Mouse (Mus musculus) spleen, adult 18-20 months (tissue): ENCODE data around the gene Fam227b.

ENCODE experiments used
- DNase-seq, 2 experiments: peaks; one replicate each; pipeline ENCODE4 v3.0.0; 2022; ENCODE audit warnings: mixed read lengths in 2 of 2

The Fam227b gene

DNA sequence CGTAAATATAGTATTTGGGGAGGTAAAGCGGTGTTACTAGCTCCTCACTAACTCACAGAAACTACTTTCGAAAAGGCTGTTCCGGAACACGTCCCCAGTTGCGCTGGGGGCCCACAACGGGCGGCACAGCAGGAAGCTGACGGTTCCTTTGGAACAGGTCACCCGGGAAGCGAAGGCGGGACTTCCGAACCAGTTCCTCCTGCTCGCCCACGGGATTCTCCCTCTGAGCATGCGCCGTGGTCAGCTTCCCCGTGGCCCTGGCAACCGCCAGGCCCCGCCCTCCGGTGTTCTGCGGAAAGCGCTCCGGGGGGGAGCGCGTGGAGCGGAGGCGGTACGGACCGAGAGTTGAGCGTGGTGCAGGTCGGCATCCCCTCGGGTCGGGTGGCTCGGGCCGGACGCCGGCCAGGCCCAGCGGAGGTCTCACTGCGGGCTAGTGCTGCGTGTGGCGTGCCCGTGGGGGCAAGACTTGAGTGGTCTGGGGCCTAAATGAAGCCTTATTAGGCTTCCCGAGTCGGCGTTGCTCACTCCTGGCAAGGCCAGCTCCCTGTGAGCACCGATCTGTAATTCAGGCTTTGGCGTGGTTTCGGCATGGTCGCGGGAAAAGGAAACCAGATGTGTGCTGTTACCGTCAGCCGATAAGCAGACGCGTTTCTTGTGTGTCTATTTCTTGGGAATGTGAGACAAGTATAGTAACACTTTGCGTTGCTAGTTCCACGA, at the start of gene Fam227b, which contains the start of gene Dtwd1:
TSS of gene Fam227b (minus strand) at position 150 of the 717 bp plus-strand sequence.
TSS of gene Dtwd1 (plus strand) at position 287 of the 717 bp plus-strand sequence.
- DNase-seq = peak; percentile 95 to 97

DNA sequence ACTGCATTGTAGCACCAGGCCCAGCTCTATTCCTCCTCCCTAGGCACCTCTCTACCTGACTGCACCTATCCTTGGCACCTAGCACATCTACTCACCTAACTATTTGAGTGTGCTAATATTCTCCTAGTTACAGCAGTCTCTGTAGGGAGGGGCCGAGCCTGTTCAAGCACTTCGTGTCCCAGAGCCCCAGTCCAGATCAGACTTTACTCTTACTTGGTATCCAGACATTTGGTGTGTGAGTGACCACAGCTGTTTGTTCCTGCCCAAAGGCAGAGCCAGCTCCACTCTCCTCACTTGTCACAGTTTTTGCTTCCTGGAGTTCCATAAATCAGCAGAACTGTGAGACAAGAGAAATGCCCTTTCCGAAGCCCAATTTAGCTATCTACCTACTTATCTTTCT, 47.2 kb upstream of the Fam227b start:
- no peak for DNase-seq

DNA sequence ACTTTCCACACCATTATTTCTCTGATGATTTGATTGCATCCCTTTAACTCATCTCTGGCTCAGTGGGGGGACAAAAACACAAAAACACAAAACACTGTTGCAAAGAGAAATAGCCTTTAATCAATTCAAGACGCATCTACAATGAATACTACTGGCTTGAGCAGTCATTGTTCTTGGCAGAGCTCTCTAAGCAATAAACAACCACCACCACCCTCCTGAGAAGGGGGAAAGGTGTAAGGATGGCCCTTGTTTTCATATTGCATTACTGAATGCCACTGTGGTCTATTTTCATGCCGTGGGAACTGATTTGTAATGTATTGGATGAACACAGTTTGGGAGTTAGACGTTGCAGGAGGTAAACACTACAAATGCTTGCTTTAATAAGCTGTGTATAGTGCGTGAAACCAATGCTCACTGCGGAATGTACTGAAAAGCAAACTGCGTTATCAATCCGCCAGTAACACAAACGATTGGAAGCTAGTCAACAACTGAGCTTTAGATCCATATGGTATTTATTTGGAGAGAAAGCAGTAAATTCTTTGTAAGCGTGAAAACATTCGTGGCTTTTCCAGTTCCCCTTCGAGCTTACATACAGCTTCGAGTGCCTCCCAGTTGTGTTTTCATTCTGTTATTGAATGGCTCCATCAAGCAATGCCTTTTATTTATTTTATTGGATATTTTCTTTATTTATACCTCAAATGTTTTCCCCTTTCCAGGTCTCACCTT, 44.0 kb upstream of the Fam227b start:
- no peak for DNase-seq

DNA sequence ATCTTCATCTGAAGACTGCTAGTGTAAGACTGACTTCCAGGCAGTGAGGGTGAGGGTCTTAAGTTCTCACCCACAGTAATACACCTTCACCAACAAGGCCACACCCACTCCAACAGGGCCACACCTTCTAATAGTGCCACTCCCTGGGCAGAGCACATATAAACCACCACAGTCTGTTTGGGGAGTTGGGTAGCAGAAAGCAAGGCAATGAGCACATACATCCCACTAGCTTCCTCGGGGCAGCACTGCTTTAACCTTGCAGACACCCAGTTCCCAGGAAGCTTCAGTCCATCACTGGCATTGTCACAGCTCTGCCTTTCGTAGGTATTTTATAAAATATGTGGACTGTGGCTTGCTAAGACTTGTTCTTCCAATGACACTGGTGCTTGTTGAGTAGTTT, 40.3 kb upstream of the Fam227b start:
- no peak for DNase-seq

DNA sequence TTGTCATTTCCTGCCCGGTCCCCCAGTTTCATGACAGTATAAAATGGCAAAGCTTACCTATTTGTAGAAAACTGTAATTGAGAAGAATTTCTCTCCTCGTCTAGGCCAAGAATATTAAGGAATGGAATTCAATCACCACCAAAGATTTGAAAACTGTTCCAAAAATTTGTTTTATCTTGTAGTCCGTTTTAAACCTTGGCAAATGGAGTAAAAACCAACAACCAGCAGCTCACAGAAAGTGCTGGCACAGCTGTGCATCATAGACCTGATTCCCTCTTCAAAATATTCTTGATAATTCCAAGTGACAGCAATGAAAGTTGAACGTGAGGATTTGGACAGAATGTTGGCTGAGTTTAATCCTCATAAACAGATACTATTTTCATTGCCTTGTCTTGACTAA, 39.5 kb upstream of the Fam227b start:
- DNase-seq = no peak

DNA sequence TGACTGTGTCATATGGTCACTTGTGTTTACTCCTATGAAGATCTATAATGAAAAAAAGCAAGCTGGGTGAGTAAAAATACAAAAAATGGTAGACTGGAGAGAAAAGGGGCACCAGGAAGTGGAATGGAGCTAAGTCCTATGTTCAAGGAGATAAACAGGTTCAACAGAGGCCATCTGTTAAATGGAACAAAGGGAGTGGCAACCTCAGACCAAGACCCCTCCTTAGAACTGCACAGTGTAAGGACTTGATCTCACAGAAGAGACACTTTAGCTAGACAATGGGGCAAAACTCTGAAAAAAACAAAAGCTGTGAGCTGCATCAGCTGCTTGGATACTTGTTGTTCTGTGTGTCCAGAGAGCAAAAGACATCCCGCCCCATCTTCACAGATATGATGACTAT, 19.6 kb upstream of the Fam227b start:
- no peak for DNase-seq

DNA sequence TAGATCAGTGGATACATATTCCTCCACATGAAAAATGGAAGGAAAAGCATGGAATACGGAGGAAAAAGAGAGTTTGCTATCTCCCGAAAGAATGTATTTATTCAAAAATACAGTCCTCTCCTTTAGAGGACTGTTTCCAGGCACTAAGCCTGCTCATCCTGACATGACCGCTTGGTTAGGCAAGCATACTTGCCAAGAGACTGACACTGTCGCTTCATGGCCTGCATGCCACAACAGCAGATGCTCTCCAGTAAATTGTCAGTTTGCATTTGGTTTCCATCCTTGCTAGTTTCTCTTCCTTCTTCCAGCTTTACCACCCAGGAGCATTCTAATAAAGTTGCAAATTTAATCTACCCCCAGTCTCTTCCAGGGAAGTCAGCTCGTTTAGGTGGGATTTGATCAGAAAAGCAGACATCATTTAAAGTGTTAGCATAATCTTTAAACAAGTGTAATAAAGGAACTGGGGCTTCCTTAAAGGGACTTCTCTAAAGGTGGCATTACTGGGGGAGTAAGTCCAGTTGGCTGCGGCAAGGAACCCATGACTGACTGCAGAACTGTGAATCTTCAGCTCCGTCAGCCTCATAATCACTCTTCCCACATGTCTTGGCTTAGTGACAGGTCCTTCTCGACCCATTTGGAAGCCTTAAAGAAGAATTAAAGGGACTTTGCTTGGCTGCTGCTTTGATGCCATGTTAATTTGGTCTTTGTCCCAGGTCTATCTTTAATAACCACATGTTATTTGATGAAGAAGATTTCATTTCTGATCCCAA, 15.2 kb upstream of the Fam227b start:
- no peak for DNase-seq

DNA sequence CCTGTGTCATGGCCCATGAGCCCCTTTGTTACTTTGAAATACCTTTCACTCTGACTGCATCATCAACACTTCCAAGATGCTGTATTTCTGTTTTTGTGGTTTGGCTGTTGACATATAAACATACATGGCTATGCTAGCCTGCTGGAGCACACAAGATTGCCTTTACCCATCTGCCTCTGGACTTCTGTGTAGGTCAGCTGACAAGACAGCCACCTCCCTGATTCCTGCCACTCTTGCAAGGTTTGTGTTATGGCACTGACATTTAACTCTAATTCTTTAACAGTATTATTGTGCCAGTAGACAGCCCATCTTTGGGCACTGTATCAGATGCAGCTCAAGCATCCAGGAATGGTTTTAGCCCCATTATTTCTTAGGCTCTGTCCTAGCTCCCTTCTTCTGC, 14.5 kb upstream of the Fam227b start:
- DNase-seq = no peak

DNA sequence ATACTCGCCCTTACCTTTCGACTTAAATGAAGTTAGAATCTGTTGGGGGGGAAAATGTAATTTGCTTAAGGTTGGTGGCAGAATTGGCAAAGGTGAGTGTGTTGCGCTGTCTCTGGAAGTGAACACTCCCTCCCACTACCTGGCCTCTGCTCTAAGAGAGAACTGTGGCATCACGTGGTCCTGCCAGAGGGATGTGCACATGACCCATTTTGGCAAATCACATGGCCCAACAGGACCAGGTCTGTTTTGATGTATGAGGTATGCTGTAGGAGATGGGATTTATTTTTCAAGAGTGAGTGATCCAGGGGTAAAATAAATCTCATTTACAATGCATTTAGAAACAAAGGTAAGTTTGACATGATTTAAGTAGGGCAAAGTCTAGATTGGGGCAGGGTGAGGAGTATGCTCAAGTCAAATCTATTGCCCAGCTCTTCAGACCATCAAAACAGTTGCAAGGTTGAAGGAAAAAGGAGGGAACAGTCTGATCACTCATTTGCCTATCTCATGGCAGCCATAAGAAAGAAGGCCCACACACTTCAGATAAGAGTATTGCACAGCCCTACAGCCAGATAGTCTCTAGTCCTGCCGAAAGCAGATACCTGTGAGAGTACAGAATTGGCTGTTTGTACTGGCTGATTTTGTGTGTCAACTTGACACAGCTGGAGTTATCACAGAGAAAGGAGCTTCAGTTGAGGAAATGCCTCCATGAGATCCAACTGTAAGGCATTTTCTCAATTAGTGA, 13.6 kb upstream of the Fam227b start:
- DNase-seq = no peak

DNA sequence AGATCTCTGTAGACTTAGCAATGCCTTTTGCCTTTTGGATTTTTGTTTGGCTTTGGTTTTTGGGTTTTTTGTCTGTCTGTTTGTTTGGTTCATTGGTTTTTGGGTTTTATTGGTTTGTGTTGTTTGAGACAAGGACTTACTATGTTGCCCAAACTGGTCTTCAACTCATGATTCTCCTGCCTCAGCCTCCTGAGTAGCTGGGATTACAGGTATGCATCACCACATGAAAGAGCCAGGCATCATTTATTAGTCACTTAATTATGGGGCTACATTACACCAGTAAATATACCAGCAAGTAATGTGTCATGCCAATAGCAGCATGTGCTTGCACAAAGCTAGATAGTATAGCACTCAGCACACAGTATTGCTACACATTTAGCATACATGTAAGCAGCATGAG, 4.1 kb downstream of the Fam227b start:
- DNase-seq = no peak

DNA sequence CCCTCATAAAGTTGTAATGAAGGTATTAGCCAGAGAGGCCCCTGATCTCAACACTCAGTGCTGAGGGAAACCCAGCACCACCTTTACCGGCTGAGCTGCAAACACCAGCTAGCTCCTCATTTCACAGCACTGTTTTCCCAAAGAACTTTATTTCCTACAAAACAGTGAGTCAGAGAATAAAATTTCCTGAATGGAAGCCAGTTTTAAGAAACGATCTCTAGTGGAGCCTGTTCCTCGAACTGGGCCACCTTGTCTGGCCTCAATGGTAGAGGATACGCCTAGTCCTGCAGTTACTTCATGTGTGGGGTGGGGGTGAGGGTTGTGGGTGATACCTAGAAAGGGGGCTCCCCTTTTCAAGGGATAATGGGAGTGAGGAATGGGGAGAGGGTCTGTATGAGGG, 57.2 kb downstream of the Fam227b start:
- no peak for DNase-seq

DNA sequence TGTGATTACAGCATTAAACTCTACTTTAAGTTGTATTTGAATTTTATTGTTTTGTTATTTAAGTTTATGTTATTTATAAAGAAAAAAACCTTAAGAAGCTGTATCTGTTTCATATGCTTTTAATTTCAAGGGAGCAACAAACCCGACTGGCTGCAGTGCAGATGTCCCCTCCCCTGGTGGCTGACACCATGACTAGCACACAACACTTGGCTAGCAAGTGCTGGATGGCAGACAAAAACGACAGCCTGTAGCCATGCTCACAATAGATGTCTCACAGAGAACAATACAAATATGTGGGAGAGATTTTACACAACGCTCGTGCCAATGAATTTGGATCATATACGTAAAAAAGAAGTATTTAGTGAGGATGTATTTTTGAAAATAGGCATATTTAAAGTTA, 61.4 kb downstream of the Fam227b start:
- no peak for DNase-seq

DNA sequence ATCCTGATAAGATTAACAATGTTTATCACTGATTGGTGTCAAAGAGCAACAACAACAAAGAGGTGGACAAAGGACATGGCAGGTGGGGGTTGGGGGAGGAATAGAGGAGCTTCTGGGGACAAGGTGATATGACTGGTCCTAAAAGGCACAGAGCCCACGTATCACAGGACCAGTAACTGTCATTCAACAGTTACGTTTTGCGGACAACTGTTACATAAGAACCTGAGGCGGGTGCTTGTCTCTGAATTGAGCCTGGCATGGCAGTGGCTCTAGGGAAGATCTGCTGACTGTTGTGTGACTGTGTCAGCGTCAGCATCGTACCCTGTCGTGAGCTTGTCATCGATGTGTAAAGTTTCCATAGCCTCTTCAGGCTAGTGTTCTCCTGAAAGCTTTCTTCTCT, 65.6 kb downstream of the Fam227b start:
- DNase-seq = no peak

DNA sequence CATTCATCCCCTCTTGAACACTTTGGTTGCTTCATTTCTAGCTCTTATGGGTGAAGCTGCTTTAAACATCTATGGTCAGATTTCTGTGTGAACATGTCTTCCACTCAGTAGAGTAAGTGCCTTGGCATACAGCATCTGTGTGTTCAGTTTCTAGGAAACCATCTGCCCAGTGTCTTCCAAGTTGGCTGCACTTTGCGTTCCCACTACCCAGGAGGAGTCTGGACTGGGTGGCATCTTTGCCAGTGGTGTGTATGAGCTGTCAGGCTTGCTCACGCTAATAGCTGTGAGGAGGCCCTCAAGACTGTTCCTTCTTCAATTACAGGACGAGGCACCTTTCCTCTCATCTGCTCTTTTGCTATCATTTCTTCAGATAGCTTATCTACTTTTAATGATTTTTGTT, 67.5 kb downstream of the Fam227b start:
- DNase-seq = no peak

DNA sequence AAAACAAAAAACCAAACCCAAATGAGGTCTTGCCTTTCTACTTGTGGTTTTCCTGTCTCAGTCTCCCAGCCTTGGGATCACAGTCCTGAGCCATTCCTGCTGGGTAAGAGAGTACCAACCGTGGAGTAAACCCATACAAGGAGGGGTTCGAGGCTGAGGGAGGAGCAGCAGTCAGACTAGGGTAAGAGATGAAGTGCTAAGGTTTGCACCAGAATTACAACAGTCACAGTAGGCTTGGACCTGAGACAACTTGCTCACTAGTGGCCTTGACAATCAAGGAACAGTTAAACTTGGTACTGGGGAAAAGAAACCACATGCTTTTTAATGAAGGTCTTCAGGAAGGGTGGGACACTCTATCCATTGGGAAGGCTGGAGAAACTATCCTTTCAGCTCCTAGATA, 72.7 kb downstream of the Fam227b start:
- DNase-seq = no peak

DNA sequence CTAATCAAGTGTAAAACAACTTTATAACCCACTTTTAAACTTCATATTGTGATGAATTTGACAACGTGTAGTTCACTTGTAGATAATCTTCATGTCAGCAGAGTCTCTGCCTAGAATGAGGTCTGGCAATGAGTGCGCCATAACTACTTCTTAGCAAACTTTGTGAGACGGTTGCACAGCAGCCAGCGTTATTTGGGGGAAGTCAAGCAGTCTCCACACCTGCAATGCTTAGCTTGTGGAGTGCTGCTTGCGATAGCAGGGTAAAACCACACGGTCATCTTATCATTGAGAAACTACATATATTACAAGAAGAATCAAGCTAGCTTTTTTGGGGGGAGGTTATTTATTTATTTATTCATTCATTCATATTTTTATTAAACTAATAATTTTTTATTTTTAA, 75.3 kb downstream of the Fam227b start:
- DNase-seq = no peak

DNA sequence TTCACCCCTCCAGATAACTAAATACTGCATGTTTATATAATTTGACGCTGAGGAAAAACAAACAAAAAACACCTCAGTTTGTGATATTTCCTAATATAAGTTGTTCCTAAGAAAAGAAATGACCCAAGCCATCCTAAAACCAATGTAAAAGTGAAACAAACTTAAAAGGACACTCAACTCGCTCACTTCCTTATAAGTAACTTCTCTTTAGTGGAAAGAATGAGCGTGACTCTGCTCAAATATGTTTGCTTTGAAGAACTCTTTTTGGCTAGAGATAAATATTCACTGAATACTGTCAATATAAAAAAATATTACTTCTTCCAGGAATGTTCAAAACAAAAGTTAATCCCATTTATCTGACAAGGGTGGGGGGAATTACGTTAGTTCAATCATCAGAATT, 78.1 kb downstream of the Fam227b start:
- DNase-seq = no peak

DNA sequence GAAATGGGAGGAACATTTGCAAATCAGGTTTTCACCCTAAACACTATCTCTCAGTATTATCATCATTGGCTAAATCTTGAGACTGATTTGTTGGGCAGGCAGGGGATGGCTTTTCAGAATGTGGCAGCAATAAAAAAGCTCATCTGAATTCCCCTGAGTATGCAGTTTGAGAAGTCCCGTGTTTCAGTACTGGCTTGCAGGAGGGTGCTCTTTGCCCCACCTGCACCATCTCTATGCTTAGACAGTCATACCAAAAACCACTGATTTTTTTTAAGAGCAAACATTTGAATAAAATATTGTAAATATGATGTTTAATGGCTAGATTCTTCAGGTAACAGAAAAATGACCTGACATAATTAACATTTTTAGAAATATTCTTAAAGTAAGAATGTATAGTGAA, 82.1 kb downstream of the Fam227b start:
- no peak for DNase-seq

DNA sequence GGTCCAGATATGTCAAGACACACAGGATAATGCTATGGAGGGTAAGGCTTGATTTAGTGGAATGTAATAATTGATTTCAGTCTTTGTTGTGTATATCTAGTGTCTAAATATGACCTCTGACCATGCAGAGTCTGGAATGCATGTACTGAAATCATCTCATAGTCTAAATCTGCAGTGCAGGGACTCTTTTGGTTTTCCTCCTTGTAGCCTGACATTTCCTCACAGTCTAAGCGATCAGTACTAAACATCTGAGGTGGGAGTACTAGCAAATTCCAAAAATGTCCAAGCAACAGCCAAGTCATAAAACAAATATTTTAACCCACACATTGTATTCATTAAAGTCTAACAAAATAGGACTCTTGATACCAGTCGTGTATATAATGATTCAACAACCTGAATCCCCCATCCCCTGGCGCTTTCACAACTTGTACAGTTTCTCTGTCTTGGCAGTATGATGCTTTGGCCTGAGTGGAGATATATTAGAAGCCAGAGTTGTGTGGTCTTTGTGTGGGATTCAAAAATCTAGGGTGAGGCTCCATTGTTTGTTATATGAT, 86.4 kb downstream of the Fam227b start:
- DNase-seq = no peak

DNA sequence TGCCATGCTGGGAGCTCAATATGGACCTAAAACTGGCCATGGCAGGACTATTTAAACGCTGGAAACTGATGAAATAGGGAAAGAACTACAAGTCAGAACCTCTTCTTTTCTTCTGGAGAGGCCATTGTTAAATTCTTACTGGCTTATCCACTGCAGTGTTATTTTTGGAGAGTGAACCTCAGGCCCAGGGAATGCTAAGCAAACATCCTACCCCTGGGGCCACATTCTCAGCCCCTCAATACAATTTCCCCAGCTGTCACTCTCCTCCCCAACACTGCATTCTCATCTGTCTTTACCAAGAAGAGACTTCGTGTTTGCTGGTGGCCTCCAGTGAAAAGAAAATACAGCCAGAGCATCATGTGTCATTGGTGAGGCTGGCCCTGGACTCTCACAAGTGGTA, 87.0 kb downstream of the Fam227b start:
- DNase-seq = no peak

DNA sequence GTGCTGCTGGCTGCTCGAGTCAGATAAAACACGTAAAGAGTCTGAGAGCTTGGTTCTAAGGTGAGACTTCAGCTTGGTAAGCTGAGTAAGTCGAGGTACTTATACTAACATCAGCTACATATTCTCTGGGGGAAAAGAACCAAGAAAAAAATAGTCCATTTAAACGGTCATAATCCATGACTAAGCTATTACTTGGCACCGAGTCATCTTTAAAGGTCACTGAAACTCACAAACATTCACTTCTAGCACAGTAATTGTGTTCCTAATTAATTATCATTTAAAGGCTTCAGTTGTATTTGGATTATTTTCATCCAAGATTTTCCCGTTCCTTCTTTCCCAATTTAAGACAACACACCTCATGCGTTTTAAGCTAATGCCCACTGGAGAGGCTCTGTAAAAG, 88.9 kb downstream of the Fam227b start:
- DNase-seq = no peak

DNA sequence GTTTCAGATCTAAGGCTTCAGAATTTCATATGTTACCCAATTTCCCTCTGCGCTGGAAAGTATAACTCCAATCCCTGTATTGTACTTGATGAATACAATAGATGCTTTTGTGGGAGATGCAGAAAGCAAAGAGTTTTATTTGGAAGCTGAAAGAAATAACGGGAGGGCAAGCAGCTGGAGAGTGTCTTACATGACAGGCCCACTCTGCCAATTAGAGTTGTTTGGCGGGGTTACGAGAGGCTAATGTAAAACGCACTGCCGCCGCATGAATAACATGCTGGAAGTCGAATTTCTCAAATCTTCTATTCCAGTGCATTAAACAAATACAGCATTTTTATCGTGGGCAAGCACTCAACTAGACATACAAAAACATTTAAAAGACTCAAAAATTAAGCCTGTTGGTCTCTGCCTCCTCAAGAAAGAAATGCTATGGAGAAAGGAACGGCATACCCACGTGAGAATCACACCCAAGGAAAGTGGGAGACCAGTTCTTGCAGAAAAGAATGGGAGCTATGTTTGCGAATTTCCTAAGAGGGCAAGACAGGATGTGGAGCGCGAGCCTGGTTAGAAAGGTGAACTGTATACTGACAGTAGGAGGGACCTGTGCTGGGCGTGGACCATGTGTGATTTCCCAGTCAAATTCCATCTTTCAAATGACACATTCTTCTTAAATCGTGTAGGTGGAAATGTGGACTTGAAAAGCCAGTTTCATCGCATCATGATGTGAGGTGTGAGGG, 90.6 kb downstream of the Fam227b start:
- DNase-seq = no peak
